Mouse (Mus musculus) hindbrain, embryonic 12.5 days (tissue): ENCODE results near the gene Sept10. TPM values are rescaled to one million over a fixed set of nuclear protein-coding genes. Genes with fewer than 3 reads are reported as not detected.

Source experiments
- ATAC-seq: fragments of 200-750 bp; cut with Nextera tagmentation; 2 replicates; pipeline ENCODE4 v1.8.0; 2017; ENCODE audit warnings: moderate TSS enrichment; ENCODE audit not compliant: low FRiP score
- H3K27ac ChIP-seq: fragments of 300-500 bp; sonication (generic); 2 replicates; pipeline ENCODE4 v1.5.1; 2016; ENCODE audit warnings: mild to moderate bottlenecking
- H3K27me3 ChIP-seq: fragments of 300-500 bp; sonication (generic); 2 replicates; pipeline ENCODE4 v1.6.1; 2016; ENCODE audit warnings: mild to moderate bottlenecking
- H3K36me3 ChIP-seq: fragments of 300-500 bp; sonication (generic); 2 replicates; pipeline ENCODE4 v1.6.1; 2016; ENCODE audit warnings: mild to moderate bottlenecking
- H3K4me1 ChIP-seq: fragments of 300-500 bp; sonication (generic); 2 replicates; pipeline ENCODE4 v1.6.1; 2016
- H3K4me2 ChIP-seq: fragments of 300-500 bp; sonication (generic); replicated peaks from 2 replicates; pipeline ENCODE4 v1.6.1; 2016; ENCODE audit warnings: mild to moderate bottlenecking
- H3K4me3 ChIP-seq: fragments of 300-500 bp; sonication (generic); 2 replicates; pipeline ENCODE4 v1.5.1; 2016; ENCODE audit warnings: mild to moderate bottlenecking
- H3K9ac ChIP-seq: fragments of 300-500 bp; sonication (generic); 2 replicates; pipeline ENCODE4 v1.6.1; 2016; ENCODE audit warnings: mild to moderate bottlenecking, moderate library complexity
- H3K9me3 ChIP-seq: fragments of 300-500 bp; sonication (generic); replicated peaks from 2 replicates; pipeline ENCODE4 v1.6.1; 2016; ENCODE audit warnings: mild to moderate bottlenecking
- WGBS: fragments of 180-500 bp; shearing (Covaris S2); methylation state at CpG from one replicate; pipeline ENCODE4 v1.1.7; 2016; 5-methylcytosine and 5-hydroxymethylcytosine counted together
- polyA plus RNA-seq: library from polyadenylated mRNA; unstranded; fragments of >200 nt; fragmentation: Nextera tagmentation; extraction: Ambion mirVana; gene quantifications from 2 replicates; pipeline ENCODE4 v1.2.1, GENCODE M21; 2016

Gene Sept10
- polyA plus RNA-seq, 1 experiment from 2014 or later = 24.4 TPM

- no peak overlapping the region for H3K4me2 ChIP-seq
- H3K36me3 ChIP-seq = peaks cover 4% of the 10 kb centered on the region; the same call in 1 of the 2 replicates
- no peak overlapping the region for H3K4me3 ChIP-seq
- no peak overlapping the region for H3K9ac ChIP-seq
- 74% methylated on average over 4 of the region's 4 CpGs for WGBS
- H3K4me1 ChIP-seq = no peaks in the 10 kb centered on the region
- no peak for ATAC-seq
- no peaks in the 10 kb centered on the region for H3K27me3 ChIP-seq
- H3K9me3 ChIP-seq = no peaks in the 10 kb centered on the region
- H3K27ac ChIP-seq = no peak overlapping the region
Observed at GRCm38 (mm10) chr10:59162185-59162897, 59.3 kb downstream of the Sept10 start.

DNA sequence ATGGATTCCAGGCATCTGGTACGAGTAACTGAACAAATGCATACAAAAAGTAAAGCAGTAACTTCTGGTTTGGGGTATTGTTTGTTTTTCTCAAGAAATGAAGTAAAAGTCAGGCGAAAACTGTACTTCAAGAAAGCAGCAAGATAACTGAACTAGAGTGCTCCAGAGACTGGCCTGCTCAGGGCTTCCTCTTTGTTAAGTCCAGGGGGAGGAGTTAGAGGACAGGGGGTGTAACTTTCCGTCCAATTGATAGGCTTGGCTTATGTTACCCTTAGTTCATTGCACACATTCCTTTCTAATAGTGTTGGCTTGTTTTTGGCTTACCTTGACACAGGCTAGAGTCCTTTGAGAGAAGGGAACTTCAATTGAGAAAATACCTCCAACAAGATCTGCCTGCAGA lies 63.0 kb downstream of the Sept10 start:
- Histone ChIP-seq H3K27ac (no peak overlapping the region), H3K4me1 (no peaks in the 10 kb centered on the region), H3K9ac (no peak overlapping the region), H3K36me3 (no peaks in the 10 kb centered on the region; the same call in 1 of the 2 replicates), H3K4me2 (no peak overlapping the region), H3K9me3 (0 out of 2 replicates have a peak, but pooled peaks cover 1% of the 10 kb centered on the region), H3K4me3 (no peak overlapping the region), H3K27me3 (no peaks in the 10 kb centered on the region)
- ATAC-seq = no peak
- WGBS = 74% methylated on average over 3 of the region's 3 CpGs

DNA sequence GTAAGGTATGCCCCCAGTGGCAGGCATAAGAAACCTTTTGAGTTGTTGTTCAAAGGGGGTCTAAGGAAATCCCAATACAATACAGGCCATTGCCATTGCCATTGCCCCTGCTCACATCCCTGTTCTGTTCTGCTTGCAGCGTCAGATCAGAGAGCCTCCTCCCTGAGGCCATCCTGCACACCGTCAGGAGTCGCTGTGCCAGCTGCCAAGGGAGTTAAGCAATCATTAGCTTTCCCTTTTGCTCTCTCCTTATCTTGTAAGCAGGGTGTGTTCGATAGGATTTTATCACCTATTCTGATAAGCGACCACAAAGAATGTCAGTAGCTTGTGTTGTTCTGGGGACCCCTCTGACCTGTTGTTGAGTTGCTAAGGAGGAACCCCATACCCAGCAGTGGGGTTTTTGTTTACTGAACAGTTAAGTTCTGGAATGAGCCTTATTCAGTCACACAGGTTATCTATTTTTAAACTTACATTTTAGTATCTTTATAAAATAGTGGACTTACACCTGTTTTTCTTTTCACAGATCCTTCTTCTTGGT lies 69.0 kb downstream of the Sept10 start:
- Histone ChIP-seq H3K27me3 (0 out of 2 replicates have a peak, but pooled peaks cover 4% of the 10 kb centered on the region), H3K4me2 (no peak overlapping the region), H3K4me1 (peaks cover 2% of the 10 kb centered on the region; the same call in 1 of the 2 replicates), H3K36me3 (no peaks in the 10 kb centered on the region; the same call in 1 of the 2 replicates), H3K4me3 (no peak overlapping the region), H3K27ac (no peak overlapping the region), H3K9me3 (0 out of 2 replicates have a peak, but pooled peaks cover 7% of the 10 kb centered on the region), H3K9ac (no peak overlapping the region)
- ATAC-seq = no peak
- WGBS = 82% methylated on average over 5 of the region's 5 CpGs

DNA sequence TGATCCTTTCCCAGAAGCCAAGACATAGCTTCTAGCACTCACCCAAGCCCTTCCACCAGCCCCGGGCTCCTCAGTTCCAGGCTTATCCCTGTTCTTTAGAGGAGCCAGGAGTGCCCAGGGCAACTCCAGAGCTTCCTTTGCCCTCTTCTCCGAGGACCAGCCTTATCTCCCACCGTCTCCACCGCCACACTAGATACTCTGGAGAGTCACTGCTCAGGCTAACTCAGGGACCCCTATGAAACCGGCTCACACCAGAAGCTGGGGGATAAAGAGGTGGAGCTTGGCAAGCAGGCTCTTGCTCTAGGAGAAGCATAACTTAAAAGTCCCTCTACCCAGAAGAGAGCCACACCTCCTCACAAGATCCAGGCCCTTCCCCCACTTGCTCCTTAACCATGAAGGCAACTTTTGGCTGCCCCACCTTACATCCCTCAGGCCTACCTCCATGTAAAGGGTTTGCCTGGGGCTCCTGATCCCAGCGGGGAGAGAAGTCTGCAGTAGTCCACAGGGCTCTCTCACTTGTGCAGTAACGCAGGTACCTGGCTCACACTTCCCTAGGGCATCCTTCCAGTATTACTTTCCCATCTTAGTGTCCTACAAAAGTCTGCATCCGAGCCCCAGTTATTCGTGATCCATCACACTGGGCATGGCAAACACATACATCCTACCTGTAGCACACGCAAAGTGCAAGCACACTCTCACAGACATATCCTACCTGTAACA lies 70.5 kb downstream of the Sept10 start:
- Histone ChIP-seq H3K27ac (no peak overlapping the region), H3K27me3 (0 out of 2 replicates have a peak, but pooled peaks cover 4% of the 10 kb centered on the region), H3K36me3 (no peaks in the 10 kb centered on the region; the same call in 1 of the 2 replicates), H3K4me2 (no peak overlapping the region), H3K9ac (no peak overlapping the region), H3K9me3 (0 out of 2 replicates have a peak, but pooled peaks cover 7% of the 10 kb centered on the region), H3K4me3 (no peak overlapping the region), H3K4me1 (peaks cover 2% of the 10 kb centered on the region; the same call in 1 of the 2 replicates)
- ATAC-seq = no peak
- WGBS = 90% methylated on average over 10 of the region's 10 CpGs

- Histone ChIP-seq H3K9ac (no peak overlapping the region), H3K4me3 (no peak overlapping the region), H3K9me3 (0 out of 2 replicates have a peak, but pooled peaks cover 7% of the 10 kb centered on the region), H3K36me3 (no peaks in the 10 kb centered on the region; the same call in 1 of the 2 replicates), H3K4me2 (no peak overlapping the region), H3K27me3 (0 out of 2 replicates have a peak, but pooled peaks cover 4% of the 10 kb centered on the region), H3K4me1 (peaks cover 2% of the 10 kb centered on the region; the same call in 1 of the 2 replicates), H3K27ac (no peak overlapping the region)
- peak; percentile 71 for ATAC-seq
- WGBS = 14% methylated on average over 8 of the region's 8 CpGs
Observed at GRCm38 (mm10) chr10:59149956-59150383, 71.7 kb downstream of the Sept10 start.

DNA sequence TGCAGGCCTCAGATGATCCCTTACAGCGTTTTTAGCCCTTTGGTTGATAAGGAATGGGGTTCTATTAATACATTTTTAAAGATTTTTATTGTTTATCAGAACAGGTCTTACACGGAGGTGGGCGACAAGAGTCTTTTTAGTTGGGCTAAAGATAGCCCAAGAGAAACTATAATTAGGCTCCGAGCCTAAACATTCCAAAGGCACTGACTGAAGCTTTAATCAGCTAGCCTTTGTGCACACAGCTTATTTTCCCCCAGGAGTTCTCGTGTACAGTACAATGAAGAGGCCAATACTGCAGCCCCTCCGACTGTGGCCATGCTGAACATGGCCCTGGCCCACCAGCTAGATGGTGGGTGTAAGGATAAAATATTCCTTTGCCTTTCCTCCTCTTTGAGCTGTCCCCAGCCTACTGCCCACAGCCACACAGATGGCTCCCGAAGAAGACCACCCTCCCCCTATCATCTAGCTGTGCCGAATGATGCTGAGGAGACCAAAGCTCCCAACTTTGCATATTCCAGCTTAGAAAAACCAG lies 88.1 kb downstream of the Sept10 start:
- no peak for ATAC-seq
- Histone ChIP-seq H3K9ac (no peak overlapping the region), H3K27me3 (no peaks in the 10 kb centered on the region), H3K36me3 (no peaks in the 10 kb centered on the region), H3K9me3 (no peaks in the 10 kb centered on the region), H3K4me1 (no peaks in the 10 kb centered on the region), H3K4me2 (no peak overlapping the region), H3K27ac (no peak overlapping the region), H3K4me3 (no peak overlapping the region)
- WGBS = 77% methylated on average over 8 of the region's 8 CpGs

DNA sequence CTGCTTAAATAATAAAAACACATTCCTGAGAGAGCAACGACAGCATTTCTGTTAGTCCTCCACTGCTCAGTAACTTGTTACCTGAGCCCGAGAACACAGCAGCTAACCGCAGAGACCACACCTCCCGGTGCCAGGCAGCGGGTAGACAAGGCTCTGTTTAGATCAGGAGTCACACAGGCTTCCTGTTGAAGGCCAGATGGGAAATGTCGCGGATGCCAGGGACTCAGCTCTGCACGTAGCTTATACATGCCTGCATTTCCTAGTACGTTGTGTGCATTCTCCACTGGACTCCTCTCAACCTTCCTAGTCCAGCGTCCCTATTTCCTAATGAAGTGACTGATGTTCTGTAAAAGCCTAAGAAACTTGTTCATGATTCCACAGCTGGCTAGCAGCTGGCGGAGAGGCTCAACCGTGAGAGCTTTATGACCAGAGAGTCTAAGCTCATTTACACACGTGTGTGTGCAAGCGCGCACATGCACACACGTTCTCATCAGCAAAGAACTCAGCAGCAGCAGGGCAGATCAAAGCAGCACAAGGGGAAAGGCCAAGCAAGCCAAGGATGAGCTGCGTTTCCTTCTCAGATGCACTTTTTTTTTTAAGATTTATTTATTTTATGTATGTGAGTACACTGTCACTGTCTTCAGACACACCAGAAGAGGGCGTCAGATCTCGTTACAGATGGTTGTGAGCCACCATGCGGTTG lies 89.6 kb downstream of the Sept10 start:
- H3K4me1 ChIP-seq = no peaks in the 10 kb centered on the region
- H3K36me3 ChIP-seq = no peaks in the 10 kb centered on the region
- no peak overlapping the region for H3K4me2 ChIP-seq
- no peaks in the 10 kb centered on the region for H3K27me3 ChIP-seq
- ATAC-seq = no peak
- no peak overlapping the region for H3K9ac ChIP-seq
- no peak overlapping the region for H3K4me3 ChIP-seq
- H3K9me3 ChIP-seq = no peaks in the 10 kb centered on the region
- no peak overlapping the region for H3K27ac ChIP-seq
- WGBS = 80% methylated on average over 20 of the region's 20 CpGs

DNA sequence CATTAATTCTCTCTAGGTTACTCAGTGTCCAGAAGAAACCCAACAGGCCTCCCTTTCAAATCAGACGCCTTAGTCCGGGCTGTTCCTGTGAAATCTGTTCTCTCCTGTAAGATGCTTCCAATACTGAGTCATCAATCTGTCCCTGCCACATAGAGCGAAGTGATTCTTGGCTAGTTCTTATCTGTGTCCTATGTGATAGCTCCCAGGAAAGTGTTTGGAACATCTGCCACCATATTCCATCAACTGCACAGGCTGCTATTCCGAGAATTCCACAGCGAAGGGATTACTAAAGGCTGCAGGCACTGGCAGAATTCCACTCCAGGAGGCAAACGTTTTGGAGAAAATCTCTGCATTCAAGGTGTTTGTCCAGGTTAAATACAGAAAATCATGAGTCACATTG lies 94.0 kb downstream of the Sept10 start:
- 80% methylated on average over 6 of the region's 6 CpGs for WGBS
- Histone ChIP-seq H3K36me3 (no peaks in the 10 kb centered on the region), H3K27ac (no peak overlapping the region), H3K4me1 (no peaks in the 10 kb centered on the region), H3K27me3 (no peaks in the 10 kb centered on the region), H3K4me3 (no peak overlapping the region), H3K9ac (no peak overlapping the region), H3K9me3 (no peaks in the 10 kb centered on the region), H3K4me2 (no peak overlapping the region)
- ATAC-seq = no peak

DNA sequence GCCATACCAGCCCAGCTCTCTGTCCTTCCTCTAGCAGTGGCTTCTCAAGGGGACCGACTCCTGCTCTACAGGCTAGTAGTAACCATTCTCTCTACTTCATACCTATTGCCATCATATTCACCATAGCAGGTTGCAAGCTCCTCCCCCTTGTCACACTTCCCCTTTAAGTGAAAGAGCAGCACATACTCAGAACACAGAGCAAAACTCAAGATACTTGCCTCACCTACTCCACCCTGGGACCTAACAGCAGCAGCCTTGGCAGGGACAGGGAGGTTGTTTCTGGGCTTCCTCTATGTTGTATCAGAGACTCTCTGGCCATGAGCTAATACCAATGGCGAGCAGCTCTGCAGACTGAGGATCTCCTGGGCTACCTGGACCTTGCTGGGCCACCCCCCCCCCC lies 96.2 kb downstream of the Sept10 start:
- 84% methylated on average over 2 of the region's 2 CpGs for WGBS
- no peak for ATAC-seq
- no peaks in the 10 kb centered on the region for H3K27me3 ChIP-seq

GRCm38 (mm10) chr10:59119811-59120210 lies 101.8 kb downstream of the Sept10 start:
- H3K36me3 ChIP-seq = no peaks in the 10 kb centered on the region
- no peaks in the 10 kb centered on the region for H3K9me3 ChIP-seq
- H3K9ac ChIP-seq = no peak overlapping the region
- 84% methylated on average over 2 of the region's 2 CpGs for WGBS
- no peaks in the 10 kb centered on the region for H3K4me1 ChIP-seq
- no peak overlapping the region for H3K27ac ChIP-seq
- no peak overlapping the region for H3K4me2 ChIP-seq
- H3K27me3 ChIP-seq = no peaks in the 10 kb centered on the region
- ATAC-seq = no peak
- H3K4me3 ChIP-seq = no peak overlapping the region

More for the DNA sequence above, 96.2 kb downstream of the Sept10 start:
- Histone ChIP-seq H3K36me3 (no peaks in the 10 kb centered on the region), H3K4me2 (no peak overlapping the region), H3K9ac (no peak overlapping the region), H3K27ac (no peak overlapping the region), H3K9me3 (no peaks in the 10 kb centered on the region), H3K4me3 (no peak overlapping the region), H3K4me1 (no peaks in the 10 kb centered on the region)

DNA sequence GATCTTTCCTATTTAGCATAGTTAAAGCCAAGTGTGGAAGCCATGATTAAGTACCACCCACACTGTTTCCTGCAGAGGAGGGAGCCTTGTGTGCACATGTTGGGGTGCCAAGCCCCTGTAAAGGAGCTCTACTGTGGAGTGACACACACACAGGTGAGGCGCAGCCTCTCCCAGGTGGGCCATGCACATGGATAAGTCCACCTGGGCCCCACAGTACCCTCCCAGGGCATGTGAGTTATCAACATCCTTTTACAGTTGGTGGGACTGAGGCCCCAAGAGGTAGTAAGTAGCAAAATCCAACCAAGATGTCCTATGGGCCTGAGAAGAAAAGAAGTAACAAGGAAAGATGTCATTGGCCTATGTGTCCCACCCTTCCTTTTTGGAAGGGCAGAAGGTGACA lies 102.6 kb downstream of the Sept10 start:
- Histone ChIP-seq H3K9me3 (no peaks in the 10 kb centered on the region), H3K36me3 (no peaks in the 10 kb centered on the region), H3K27me3 (no peaks in the 10 kb centered on the region), H3K4me2 (no peak overlapping the region), H3K4me1 (no peaks in the 10 kb centered on the region), H3K9ac (no peak overlapping the region), H3K4me3 (no peak overlapping the region), H3K27ac (no peak overlapping the region)
- no peak for ATAC-seq
- WGBS = 92% methylated on average over 1 of the region's 1 CpGs

- Histone ChIP-seq H3K4me1 (no peaks in the 10 kb centered on the region), H3K4me3 (no peak overlapping the region), H3K4me2 (no peak overlapping the region), H3K27me3 (no peaks in the 10 kb centered on the region), H3K36me3 (no peaks in the 10 kb centered on the region), H3K9me3 (no peaks in the 10 kb centered on the region), H3K9ac (no peak overlapping the region), H3K27ac (no peak overlapping the region)
- ATAC-seq = no peak
- 81% methylated on average over 5 of the region's 5 CpGs for WGBS
Observed at GRCm38 (mm10) chr10:59117555-59117954, 104.1 kb downstream of the Sept10 start.
